Mouse (Mus musculus) frontal cortex, postnatal 14 days (tissue): Measurements from ENCODE around the gene Srebf2.
"Not testable (repeated sequence)": the region's sequence is repeated elsewhere in the genome, so short reads cannot be mapped to it uniquely, and the experiment has no call there.

Source experiments
- DNase-seq, 2 experiments: peaks; one replicate each; pipeline ENCODE4 v3.0.0; 2022; ENCODE audit warnings: low spot score in 2 of 2

The Srebf2 gene

DNA sequence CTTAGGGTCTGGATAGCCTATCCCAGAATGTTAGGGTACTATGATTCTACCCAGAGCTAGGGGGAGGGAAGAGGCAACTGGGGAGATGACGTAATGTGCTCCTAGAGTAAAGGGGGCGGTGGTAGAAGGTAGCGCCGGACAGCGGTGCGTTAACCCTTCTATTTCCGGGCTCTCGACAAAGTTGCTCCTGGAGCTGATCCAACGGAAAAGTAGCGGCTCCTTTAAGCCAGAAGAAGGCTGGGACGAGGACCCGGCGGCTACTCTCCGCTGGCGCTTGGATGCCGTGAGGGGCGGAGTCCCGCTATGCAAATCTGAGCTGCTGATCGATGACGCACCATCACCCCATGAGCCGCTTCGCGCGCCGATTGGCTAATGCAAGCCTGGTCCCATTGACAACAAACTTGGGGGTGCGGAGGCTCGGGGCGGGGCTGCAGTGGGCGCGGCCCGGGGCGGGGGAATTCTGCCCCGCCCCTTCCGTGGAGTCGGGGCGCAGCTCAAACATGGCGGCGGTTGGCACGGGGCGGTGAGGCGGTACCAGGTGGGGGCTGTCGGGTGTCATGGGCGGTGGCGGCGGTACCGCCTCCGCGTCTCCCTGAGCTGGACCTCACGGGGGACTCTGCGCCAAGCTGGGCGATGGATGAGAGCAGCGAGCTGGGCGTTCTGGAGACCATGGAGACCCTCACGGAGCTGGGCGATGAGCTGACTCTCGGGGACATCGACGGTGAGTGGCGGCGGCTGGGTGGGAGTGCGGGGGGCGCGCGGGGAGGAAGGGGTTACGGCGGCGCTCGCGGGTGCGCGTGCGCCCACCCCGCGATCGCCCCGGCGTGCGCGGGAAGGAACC is at the start of gene Srebf2:
Gene Srebf2, plus strand, starts transcription at position 412 of the 841 bp plus-strand sequence.
- DNase-seq, result peak; percentile 99

DNA sequence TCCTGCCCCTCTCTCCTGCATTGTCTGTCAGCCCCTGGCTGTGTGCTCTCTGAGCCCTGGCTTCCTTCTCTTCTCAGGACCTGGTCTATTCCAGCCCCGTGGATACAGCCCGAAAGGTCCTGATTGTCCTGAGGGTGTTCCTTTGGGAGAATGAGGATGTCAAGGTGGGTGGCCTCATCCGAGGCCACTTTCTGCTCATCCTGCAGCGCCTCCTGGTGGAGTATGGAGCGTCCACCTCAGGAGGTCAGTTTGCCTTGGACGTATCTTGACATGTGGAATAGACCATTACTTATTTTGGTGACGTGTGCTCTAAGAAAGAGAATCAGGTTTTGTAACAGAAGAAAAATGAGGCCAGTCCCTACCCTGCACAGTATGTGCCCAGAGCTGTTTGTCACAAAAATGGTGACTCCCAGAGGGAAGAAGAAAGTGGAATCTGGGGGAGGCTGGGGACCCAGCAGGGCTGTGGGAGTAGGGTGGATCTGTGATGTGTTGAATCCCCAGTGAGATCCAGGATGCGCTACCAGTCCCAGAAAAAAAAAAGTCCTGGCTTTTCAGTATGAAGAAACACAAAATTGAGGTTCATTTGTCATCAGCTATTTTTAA is 39.9 kb upstream of the Srebf2 start:
- no peak for DNase-seq

- no peak for DNase-seq
Measured at GRCm38 (mm10) chr15:82120544-82120943, 26.4 kb upstream of the Srebf2 start.

GRCm38 (mm10) chr15:82126690-82127089 is 20.3 kb upstream of the Srebf2 start:
- DNase-seq, result not testable (repeated sequence)

GRCm38 (mm10) chr15:82127426-82128374 is 19.3 kb upstream of the Srebf2 start, which contains the start of gene Ccdc134:
Gene Ccdc134, plus strand, starts transcription at chr15:82127922.
- DNase-seq, result peak; percentile 89 to 94

DNA sequence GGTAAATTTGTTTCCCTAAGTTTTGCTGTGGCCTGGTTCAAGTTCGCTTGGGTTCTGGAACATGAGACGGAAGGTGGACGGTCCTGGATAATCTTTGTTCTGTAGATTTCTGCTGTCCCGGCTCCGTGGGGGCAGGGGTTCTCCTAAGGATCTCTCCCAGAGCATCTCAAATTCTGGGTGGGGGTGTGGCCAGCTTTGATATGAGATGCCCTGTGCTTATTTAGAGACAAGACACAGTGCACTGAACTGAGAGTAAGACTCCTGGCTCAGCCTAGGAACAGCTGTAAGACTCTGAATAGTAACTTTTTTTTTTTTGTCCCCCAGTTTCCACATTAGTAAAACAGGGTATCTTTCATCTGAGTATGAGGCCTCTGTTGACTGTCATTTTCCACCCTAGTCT is 18.6 kb upstream of the Srebf2 start:
- no peak for DNase-seq

- DNase-seq, result no peak
Measured at GRCm38 (mm10) chr15:82130599-82130998, 16.4 kb upstream of the Srebf2 start.

DNA sequence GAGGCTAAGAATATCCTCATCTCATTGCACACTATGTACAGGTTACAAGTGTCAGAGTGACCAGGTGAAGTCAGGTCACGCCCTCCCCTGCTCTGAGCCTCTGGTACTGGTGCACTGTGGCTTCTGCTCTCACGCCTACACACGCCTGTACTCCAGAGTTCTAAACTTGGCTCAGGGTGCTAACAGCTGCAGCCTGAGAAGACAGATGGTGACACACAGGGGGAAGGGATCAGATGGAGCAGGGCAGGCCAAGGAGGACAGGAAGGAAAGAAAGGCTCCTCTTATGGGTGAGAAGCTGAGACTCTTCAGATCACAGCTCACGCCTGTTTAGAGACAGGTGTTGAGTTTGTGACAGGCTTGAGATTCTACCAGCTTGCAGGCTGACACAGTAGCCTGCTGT is 11.6 kb upstream of the Srebf2 start:
- DNase-seq, result peak in 1 of 2 experiments; percentile 60

DNA sequence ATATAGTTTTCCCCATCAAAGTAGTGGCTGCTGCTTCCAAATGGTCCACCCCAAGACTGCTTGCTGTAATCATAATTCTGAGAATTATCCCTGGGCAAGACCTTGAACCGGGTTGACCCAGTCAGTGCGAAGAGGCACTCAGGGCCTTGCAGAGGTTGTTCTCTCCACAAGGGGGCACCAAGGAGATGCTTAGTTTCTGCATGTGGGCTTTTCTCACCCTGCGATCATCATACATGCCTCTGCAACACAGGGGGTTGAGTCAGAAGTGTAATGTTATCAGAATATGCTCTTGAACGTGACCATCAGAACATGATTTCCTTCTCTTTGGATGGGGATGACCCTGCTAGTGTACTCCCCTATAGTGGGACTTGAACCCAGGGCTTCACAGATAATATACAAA is 8.4 kb upstream of the Srebf2 start:
- DNase-seq, result peak in 1 of 2 experiments; percentile 43

DNA sequence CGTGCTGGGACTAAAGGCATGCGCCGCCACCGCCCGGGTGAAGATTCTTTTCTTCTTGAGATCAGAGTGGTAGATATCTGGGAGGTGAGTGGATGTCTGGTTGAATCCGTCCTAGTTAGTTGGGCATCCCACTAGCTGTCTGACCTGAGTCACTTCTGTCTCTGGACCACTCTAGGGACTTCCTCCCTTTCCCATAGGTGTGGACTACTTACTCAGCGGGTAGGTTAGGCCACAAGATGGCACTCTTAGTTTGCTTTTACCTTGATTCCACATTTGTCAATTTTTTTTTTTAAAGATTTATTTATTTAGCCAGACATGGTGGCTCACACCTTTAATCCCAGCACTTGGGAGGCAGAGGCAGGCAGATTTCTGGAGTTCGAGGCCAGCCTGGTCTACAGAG is 7.8 kb upstream of the Srebf2 start:
- DNase-seq, result no peak

GRCm38 (mm10) chr15:82140355-82140754 is 6.6 kb upstream of the Srebf2 start:
- DNase-seq, result no peak

DNA sequence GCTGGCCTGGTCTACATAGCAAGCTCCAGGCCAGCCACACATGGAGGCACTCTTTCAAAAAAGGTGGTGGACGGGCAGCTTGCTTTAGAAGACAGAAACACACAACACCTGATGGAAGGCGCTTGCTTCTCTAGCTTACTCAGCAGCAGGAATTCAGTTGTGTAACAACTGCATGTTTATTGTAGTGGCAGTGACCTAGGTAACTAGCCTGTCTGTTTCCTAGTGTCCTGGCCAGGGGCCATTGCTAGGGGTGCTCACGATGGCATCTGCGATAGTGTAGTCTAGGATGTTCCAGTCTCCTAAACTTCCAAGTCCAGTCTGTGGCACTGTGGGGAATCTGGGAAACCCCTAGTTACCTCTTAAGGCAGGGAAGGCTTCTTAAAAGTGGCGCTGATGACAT is 2.8 kb upstream of the Srebf2 start:
- no peak for DNase-seq

DNA sequence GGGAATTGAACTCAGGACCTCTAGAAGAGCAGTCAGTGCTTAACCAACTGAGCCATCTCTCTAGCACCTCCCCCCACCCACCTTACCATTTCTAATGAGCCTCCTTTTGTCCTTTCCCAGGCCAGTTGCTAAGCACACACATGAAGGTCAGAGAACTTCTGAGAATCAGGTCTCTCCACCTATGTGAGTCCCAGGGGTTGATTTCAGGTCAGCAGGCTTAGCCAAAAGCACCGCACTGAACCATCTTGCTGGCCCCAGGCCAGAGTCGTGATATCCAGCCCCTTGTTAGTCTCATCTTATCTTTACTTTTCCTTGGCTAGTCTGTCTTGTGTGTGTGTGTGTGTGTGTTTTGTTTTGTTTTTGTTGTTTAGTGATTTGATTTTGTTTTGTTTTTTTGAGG is 1.6 kb upstream of the Srebf2 start:
- no peak for DNase-seq

DNA sequence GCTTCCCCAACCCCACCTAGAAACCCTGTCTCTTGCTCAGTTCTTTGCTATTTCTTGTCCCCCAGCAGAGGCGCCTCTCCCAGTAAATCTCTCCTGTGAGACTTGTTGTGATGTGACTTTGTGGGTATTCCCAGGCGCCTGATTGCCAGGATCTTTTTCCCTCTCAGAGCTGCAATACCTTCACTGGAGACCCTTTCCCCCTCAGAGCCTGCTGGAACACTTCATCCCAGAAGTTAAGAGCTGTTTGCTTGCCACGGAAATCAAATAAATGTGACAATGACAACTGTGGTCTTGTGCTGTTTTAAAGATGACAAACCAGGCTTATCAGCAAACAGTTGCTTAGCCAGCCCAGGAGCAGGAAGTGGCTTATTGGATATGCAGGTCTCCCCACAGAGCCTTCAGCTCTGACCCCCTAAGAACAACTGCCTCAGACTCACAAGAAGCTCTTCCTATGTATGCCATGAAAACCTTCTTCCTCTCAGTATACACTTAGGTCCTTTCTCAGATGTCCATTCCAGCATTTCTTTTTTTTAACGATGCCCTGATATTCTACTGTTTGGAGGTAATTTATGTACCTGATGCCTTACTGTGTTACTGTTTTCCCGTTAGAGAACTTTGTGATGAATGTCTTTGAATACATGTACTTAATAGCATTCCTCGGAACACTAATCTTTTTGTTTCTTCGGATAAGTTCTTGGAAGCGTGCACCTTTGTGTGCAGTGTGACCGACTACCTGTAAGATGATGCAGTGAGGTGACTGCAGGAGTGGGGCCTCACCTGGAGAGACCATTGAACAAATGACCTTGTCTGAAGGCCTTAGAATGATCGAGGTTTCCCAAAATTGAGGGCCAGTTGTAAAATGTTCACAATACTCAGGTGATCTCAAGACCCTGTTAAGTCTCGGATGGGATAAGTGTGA is 871 bp upstream of the Srebf2 start:
- DNase-seq, result no peak

- DNase-seq, result peak; percentile 38 to 61
Measured at GRCm38 (mm10) chr15:82147611-82148111, 680 bp downstream of the Srebf2 start.

- DNase-seq, result no peak
Measured at GRCm38 (mm10) chr15:82148510-82148911, 1.5 kb downstream of the Srebf2 start.

GRCm38 (mm10) chr15:82150042-82150441 is 3.1 kb downstream of the Srebf2 start:
- DNase-seq, result no peak

- DNase-seq, result no peak
Measured at GRCm38 (mm10) chr15:82151176-82151575, 4.2 kb downstream of the Srebf2 start.

DNA sequence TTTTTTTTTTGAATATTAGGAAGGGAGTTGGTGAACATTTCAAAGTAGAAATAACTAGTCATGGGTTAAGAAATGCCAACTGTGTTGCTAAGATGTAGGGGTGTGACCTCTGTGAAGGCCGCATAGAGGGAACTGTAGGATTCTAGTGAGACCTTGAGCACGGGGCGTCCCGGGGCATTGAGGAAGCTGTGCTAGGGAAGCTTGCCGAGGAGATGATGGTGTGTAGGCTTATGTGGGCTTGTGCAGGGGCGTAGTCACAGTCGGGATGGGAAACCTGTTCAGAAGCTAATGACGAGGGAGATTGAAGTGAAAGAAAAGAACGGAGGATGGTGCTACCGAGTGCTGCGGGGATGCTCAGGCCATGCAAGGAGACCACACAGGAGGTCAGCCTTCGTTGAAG is 5.0 kb downstream of the Srebf2 start:
- DNase-seq, result no peak

GRCm38 (mm10) chr15:82152435-82152834 is 5.5 kb downstream of the Srebf2 start:
- no peak for DNase-seq

- no peak for DNase-seq
Measured at GRCm38 (mm10) chr15:82156298-82156697, 9.3 kb downstream of the Srebf2 start.
